Mouse (Mus musculus) lung, adult 2 months (tissue): Measurements from ENCODE around the gene Parp14. TPM values are rescaled to one million over a fixed set of nuclear protein-coding genes. Genes with fewer than 3 reads are reported as not detected.
"Not testable (repeated sequence)": the region's sequence is repeated elsewhere in the genome, so short reads cannot be mapped to it uniquely, and the experiment has no call there.

ENCODE experiments used
- DNase-seq: peaks from one replicate; pipeline ENCODE4 v3.0.0; 2022
- H3K4me1 ChIP-seq: fragments of 200-500 bp; 2 replicates; pipeline ENCODE4 v1.6.1; 2011; ENCODE audit warnings: low read length; ENCODE audit not compliant: control insufficient read depth, insufficient read depth
- H3K4me3 ChIP-seq: fragments of 200-500 bp; replicated peaks from 2 replicates; pipeline ENCODE3; 2011; ENCODE audit warnings: low read depth, mild to moderate bottlenecking, control low read depth, low read length; ENCODE audit errors: extremely low read depth
- CTCF ChIP-seq: fragments of 200-500 bp; IDR thresholded peaks from 2 replicates; pipeline ENCODE4 v1.5.1; 2011; ENCODE audit warnings: mild to moderate bottlenecking, low read length, control low read depth; ENCODE audit not compliant: insufficient read depth
- POLR2A ChIP-seq: fragments of 200-500 bp; IDR thresholded peaks from 2 replicates; pipeline ENCODE4 v1.6.1; 2011; ENCODE audit warnings: low read depth, mild to moderate bottlenecking, control low read depth, low read length, borderline replicate concordance; ENCODE audit errors: extremely low read depth
- WGBS: fragments of 180-500 bp; shearing (Covaris S2); methylation state at CpG from one replicate; pipeline ENCODE4 v1.1.7; 2018; 5-methylcytosine and 5-hydroxymethylcytosine counted together
- polyA plus RNA-seq: library from polyadenylated mRNA; depleted of rRNA; stranded (reverse); fragments of >200 nt; gene quantifications from 2 replicates; pipeline ENCODE4 v1.2.3, GENCODE M21; 2012

The Parp14 gene
- polyA plus RNA-seq, 1 experiment, result 10.0 TPM

DNA sequence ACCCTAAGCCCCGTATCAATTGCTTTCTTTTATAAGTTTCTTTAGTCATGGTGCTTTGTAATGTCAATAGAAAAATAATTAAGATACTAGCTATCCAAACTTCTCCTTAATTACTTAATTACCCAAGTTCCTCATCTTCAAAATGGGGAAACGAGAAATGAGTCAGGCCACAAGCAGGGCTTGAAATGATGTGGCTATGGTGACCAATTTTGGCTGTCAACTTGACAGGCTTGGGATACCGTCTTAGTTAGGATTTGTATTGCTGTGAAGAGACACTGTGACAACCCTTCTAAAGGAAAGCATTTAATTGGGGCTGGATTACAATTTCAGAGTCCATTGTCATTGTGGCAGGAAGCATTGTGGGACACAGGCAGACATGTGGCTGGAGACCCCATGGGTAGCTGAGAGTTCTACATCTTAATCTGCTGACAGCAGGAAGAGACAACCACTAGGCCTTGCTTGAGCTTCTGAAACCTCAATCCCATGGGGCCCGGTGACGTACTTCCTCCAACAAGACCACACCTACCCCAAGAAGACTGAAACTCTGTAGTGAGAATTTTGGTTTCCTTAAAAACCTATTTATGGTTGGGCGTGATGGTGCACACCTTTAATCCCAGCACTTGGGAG is 31.8 kb upstream of the Parp14 start:
- 80% methylated on average over 6 of the region's 6 CpGs for WGBS
- DNase-seq, result no peak
- TF ChIP-seq CTCF (no peak), POLR2A (no peak)
- no peaks in the 10 kb centered on the region for H3K4me1 ChIP-seq
- no peak overlapping the region for H3K4me3 ChIP-seq

- 62% methylated on average over 3 of the region's 3 CpGs for WGBS
- DNase-seq, result no peak
- no peaks in the 10 kb centered on the region for H3K4me1 ChIP-seq
- no peak for TF ChIP-seq CTCF
- TF ChIP-seq POLR2A, result no peak
- no peak overlapping the region for H3K4me3 ChIP-seq
These were observed 29.2 kb upstream of the Parp14 start for GRCm38 (mm10) chr16:35900541-35900940.

DNA sequence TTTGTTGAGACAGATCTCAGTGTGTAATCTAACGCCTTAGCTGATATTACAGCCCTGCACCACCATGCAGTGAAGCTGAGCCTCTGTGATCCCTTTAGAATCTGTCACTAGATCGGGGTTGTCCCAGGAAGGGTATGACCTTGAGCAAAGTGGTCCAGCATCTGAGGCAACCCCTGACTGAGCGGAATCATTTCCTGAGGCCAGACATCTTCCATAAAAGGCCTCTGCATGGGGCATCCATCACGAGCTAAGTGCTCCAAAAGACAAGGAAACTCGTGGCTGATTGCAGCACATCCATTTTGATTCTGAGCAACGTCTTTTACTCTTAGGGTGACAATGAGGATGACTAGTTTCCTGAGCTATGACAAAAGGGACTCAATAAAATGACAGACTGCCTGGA is 23.7 kb upstream of the Parp14 start:
- no peaks in the 10 kb centered on the region for H3K4me1 ChIP-seq
- WGBS, result 57% methylated on average over 6 of the region's 6 CpGs
- no peak for DNase-seq
- TF ChIP-seq POLR2A, result no peak
- TF ChIP-seq CTCF, result no peak
- H3K4me3 ChIP-seq, result no peak overlapping the region

- H3K4me3 ChIP-seq, DNase-seq, H3K4me1 ChIP-seq: not testable (repeated sequence)
- 74% methylated on average over 5 of the region's 5 CpGs for WGBS
These were observed 20.3 kb upstream of the Parp14 start for GRCm38 (mm10) chr16:35891603-35892002.

- no peak overlapping the region for H3K4me3 ChIP-seq
- no peaks in the 10 kb centered on the region for H3K4me1 ChIP-seq
- WGBS, result 77% methylated on average over 3 of the region's 3 CpGs
- TF ChIP-seq POLR2A (no peak), CTCF (peak; percentile 40)
- no peak for DNase-seq
These were observed 19.3 kb upstream of the Parp14 start for GRCm38 (mm10) chr16:35890645-35891044.

DNA sequence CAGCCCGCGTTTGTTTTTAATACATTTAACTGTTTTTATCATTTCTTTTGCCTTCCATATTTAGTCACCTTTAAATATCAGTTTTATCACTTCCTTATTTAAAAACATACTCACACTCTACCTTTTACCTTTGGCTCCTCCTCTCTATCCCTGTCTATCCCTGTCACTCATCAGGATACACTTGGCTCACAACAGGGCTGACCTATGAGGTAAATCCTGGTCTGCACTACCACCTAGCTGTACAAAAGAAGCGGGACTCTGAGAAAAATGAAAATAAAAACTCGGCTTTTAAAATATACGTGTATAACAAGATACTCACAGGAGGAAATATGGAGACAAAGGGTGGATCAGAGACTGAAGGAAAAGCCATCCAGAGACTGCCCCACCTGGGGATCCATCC is 17.6 kb upstream of the Parp14 start:
- no peaks in the 10 kb centered on the region for H3K4me1 ChIP-seq
- DNase-seq, result no peak
- no peak overlapping the region for H3K4me3 ChIP-seq
- 84% methylated on average over 5 of the region's 5 CpGs for WGBS
- no peak for TF ChIP-seq POLR2A
- TF ChIP-seq CTCF, result no peak

DNA sequence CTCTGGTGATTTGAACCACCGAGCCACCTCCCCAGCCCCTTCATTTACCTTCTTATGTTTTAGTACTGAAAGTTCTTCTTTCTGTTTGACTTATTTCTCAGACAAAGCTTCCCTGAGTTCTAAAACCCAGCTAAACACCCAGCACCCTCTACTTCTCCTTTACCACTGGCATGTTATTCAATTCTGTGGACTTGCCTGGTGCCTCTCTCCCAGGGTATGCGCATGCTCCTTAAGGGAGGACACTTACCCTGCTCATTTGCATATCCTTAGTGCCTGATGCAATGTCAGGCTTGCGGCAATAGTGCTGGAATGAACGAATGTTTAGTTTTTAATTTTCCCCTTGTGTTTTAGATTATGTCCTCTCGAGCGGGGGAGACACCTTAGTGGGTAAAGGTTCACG is 16.8 kb upstream of the Parp14 start:
- H3K4me1 ChIP-seq, result no peaks in the 10 kb centered on the region
- H3K4me3 ChIP-seq, result no peak overlapping the region

GRCm38 (mm10) chr16:35874416-35874815 is 3.1 kb upstream of the Parp14 start:
- WGBS, result 22% methylated on average over 3 of the region's 3 CpGs
- peak; percentile 95 for TF ChIP-seq CTCF
- no peak for TF ChIP-seq POLR2A
- no peak overlapping the region for H3K4me3 ChIP-seq
- peak; percentile 71 for DNase-seq
- H3K4me1 ChIP-seq, result peaks cover 9% of the 10 kb centered on the region

More for the DNA sequence above, 16.8 kb upstream of the Parp14 start:
- no peak for TF ChIP-seq POLR2A
- no peak for TF ChIP-seq CTCF
- no peak for DNase-seq
- WGBS, result 72% methylated on average over 7 of the region's 7 CpGs

DNA sequence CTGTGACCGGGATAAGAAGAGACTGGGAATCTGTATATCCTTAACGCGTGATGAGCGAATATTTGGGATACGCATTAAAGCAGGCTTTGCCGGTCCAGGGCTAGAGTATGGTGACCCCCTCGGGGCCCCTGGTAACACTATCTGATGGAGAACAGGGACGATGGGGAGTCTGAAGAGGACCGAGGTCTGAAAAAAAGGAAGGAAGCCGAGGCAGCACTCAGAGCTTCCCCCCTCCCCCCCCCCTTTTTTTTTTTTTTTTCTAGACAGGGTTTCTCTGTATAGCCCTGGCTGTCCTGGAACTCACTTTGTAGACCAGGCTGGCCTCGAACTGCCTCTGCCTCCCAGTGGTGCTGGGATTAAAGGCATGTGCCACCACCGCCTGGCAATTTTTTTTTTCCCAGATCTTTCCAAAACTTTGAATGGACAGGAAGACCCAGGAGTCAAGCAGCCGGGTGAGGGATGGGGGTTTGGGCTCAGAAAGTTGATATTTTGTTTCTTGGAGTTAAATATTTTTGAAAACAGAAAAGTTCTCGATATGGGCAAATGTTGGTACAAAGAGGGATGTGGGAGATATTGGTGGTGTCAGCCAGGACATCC is 1.2 kb upstream of the Parp14 start:
- no peak for TF ChIP-seq CTCF
- TF ChIP-seq POLR2A, result no peak
- WGBS, result 36% methylated on average over 14 of the region's 14 CpGs
- Histone ChIP-seq H3K4me3 (peak overlapping the region; percentile 94), H3K4me1 (peaks cover 13% of the 10 kb centered on the region)
- no peak for DNase-seq

GRCm38 (mm10) chr16:35871898-35872297 is 554 bp upstream of the Parp14 start:
- peak overlapping the region; percentile 94 for H3K4me3 ChIP-seq
- 22% methylated on average over 12 of the region's 12 CpGs for WGBS
- peaks cover 13% of the 10 kb centered on the region for H3K4me1 ChIP-seq
- TF ChIP-seq POLR2A, result no peak
- peak; percentile 30 for DNase-seq

DNA sequence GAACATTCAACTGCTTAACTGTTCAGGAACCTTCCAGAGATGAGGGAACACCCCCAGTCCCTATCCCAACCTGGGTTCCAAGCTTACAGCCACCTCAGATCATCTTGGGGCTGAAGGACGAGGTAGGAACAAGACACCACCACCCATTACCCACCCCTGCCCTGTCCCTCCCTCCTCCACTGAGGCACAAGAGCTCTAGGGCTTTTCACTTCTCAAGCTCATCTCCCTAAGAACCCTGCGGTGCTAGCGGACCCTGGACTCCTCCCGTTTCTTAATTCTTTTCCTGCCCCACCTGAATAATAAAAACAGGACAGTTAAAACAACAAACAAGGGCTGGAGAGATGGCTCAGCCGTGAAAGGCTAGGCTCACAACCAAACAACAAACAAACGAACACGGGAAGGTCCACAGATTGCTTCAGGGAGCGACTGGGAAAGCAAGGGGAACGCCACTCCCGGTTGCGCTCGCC is 730 bp downstream of the Parp14 start:
- DNase-seq, result no peak
- Histone ChIP-seq H3K4me3 (peak overlapping the region; percentile 94), H3K4me1 (peaks cover 13% of the 10 kb centered on the region)
- TF ChIP-seq CTCF (no peak), POLR2A (peak; percentile 21; the same call in 1 of the 2 replicates)
- under 1% methylated on average over 12 of the region's 12 CpGs for WGBS
